Mouse (Mus musculus): Measurements from ENCODE around the gene Asb8.

GRCm38 (mm10) chr15:98114852-98115778 lies 50.3 kb downstream of the Asb8 start:
- no peak for TF ChIP-seq CTCF (conservative IDR thresholded peaks at IDR 0.05; ENCODE audit: low read length)
- no peak for TF ChIP-seq POU5F1 (IDR thresholded peaks at IDR 0.05; ENCODE audit: borderline replicate concordance, low read length)
